Mouse (Mus musculus) gastrocnemius, postnatal 25 days (tissue): ENCODE measurements around the gene Prom2. TPM values are rescaled to one million over a fixed set of nuclear protein-coding genes. Genes with fewer than 3 reads are reported as not detected.
A peak's percentile ranks its signal among the peaks of the same experiment; 100 is the strongest.

Experiments used
- DNase-seq: peaks from one replicate; pipeline ENCODE4 v3.0.0; 2022
- total RNA-seq, 2 experiments: library from RNA; stranded (reverse); gene quantifications; 1 replicate in 1 of 2; 2 replicates in 1 of 2; pipeline ENCODE4 v1.2.3; 2021

Prom2 gene
- total RNA-seq, 2 experiments from 2014 or later, result not detected

- DNase-seq, result no peak
These were observed 17.1 kb downstream of the Prom2 start for GRCm38 (mm10) chr2:127523950-127524729.

- DNase-seq, result no peak
These were observed 19.2 kb downstream of the Prom2 start, which contains the start of gene Kcnip3 for GRCm38 (mm10) chr2:127522006-127522441. Kcnip3 (minus strand) TSS chr2:127522094.

- DNase-seq, result no peak
These were observed 19.9 kb downstream of the Prom2 start for GRCm38 (mm10) chr2:127521172-127522005.

GRCm38 (mm10) chr2:127520123-127520522 is 21.1 kb downstream of the Prom2 start:
- no peak for DNase-seq

GRCm38 (mm10) chr2:127519308-127519707 is 22.0 kb downstream of the Prom2 start:
- DNase-seq, result no peak

GRCm38 (mm10) chr2:127518831-127519230 is 22.4 kb downstream of the Prom2 start:
- no peak for DNase-seq

GRCm38 (mm10) chr2:127518273-127518672 is 23.0 kb downstream of the Prom2 start:
- DNase-seq, result no peak

GRCm38 (mm10) chr2:127517081-127517480 is 24.2 kb downstream of the Prom2 start:
- DNase-seq, result no peak

- DNase-seq, result no peak
These were observed 26.7 kb downstream of the Prom2 start for GRCm38 (mm10) chr2:127514380-127515124.

- DNase-seq, result no peak
These were observed 28.0 kb downstream of the Prom2 start for GRCm38 (mm10) chr2:127513244-127513643.

GRCm38 (mm10) chr2:127511426-127511825 is 29.8 kb downstream of the Prom2 start:
- no peak for DNase-seq

GRCm38 (mm10) chr2:127507967-127508660 is 33.2 kb downstream of the Prom2 start:
- no peak for DNase-seq

- peak; percentile 41 for DNase-seq
These were observed 34.0 kb downstream of the Prom2 start for GRCm38 (mm10) chr2:127507077-127507774.

- no peak for DNase-seq
These were observed 35.1 kb downstream of the Prom2 start for GRCm38 (mm10) chr2:127506131-127506632.

- no peak for DNase-seq
These were observed 36.1 kb downstream of the Prom2 start for GRCm38 (mm10) chr2:127505196-127505595.

GRCm38 (mm10) chr2:127503751-127504549 is 37.3 kb downstream of the Prom2 start:
- no peak for DNase-seq

GRCm38 (mm10) chr2:127501061-127501460 is 40.2 kb downstream of the Prom2 start:
- DNase-seq, result peak; percentile 39

- no peak for DNase-seq
These were observed 42.5 kb downstream of the Prom2 start for GRCm38 (mm10) chr2:127498750-127499149.

- DNase-seq, result no peak
These were observed 44.9 kb downstream of the Prom2 start for GRCm38 (mm10) chr2:127496321-127496720.
